Mouse (Mus musculus): Measurements from ENCODE around the gene Gm17949.

DNA sequence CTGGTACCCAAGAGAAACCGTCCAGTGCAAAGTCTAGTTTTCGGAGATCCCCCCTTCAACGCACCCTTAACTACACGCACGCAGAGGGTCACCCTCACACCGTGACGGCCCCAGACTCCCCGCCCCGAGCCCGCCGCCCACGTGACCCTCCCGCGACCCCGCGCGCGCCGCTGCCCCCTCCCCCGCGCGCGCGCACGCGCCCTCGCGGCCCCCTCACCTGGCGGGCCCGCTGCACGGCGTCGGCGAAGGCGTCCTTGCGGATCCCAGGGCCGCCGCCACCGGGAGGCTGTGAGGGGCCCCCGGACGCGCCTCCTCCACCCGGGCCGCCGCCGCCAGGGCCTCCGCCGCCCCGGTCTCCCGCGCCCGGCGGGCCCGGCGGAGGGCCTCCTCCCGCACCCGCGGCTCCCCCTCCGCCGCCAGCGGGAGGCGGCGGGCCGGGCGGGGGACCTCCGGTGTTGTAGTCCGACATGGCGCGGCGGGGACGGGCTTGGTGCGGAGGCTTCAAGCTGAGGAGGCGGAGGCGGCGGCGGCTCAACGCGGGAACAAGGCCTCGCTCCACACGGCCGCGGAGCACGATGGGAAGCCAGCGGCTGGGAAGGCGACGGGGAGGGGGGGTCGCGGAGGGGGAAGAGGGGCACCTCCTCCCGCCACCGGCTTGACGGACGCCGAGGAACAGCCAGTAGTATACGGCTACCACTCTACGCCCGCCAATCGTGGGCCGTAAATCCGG, 19.8 kb downstream of the Gm17949 start, which contains the start of gene Khsrp:
- no peak for TF ChIP-seq CTCF (IDR thresholded peaks at IDR 0.05; ENCODE audit: low read depth, low read length)
- no peak for TF ChIP-seq GATA1 (IDR thresholded peaks at IDR 0.05; ENCODE audit: borderline replicate concordance, low read length)
- TF ChIP-seq GATA2 (IDR thresholded peaks at IDR 0.05; ENCODE audit: borderline replicate concordance, low read depth, low read length), result no peak
- no peak for TF ChIP-seq POLR2AphosphoS5 (IDR thresholded peaks at IDR 0.05; ENCODE audit: insufficient replicate concordance, low read depth, low read length)
- TF ChIP-seq TAL1 (conservative IDR thresholded peaks at IDR 0.05; ENCODE audit: low read depth, low read length), result no peak
